Mouse (Mus musculus): ENCODE data around the gene Olfr1502. TPM values are rescaled to one million over a fixed set of nuclear protein-coding genes. Genes with fewer than 3 reads are reported as not detected.
"Not testable (repeated sequence)": the region's sequence is repeated elsewhere in the genome, so short reads cannot be mapped to it uniquely, and the experiment has no call there.

Olfr1502 gene
- polyA plus RNA-seq (2015; fragmentation: Nextera tagmentation; extraction: Ambion mirVana): not detected in 2 replicates

DNA sequence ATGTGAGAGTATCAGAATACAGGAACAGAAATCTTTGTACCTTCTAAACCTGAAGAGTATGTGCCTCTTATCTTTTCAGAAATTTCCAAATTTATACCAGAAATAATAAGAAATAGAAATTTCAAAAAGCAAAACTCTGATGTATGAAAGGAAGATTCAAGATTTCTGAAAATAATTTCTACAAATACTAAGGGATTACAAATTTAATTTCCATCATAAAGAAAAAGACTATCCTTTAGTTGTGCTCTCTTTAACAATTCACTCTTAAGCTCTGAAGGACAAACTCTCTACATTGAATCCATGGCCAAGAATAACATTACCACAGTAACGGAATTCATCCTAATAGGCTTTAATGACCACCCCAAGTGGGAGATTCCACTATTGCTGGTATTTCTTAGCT, at the start of gene Olfr1502:
Olfr1502 (plus strand) TSS at position 301 of the 400 bp plus-strand sequence.
- Histone ChIP-seq H3K4me1 (replicated peaks) (no peaks in the 10 kb centered on the region), H3K36me3 (no peaks in the 10 kb centered on the region), H3K27ac (replicated peaks) (no peak within 1 kb of the TSS), H3K27me3 (no peaks in the 10 kb centered on the region), H3K9ac (no peak within 1 kb of the TSS), H3K9me3 (no peaks in the 10 kb centered on the region), H3K4me3 (no peak within 1 kb of the TSS), H3K4me2 (no peak within 1 kb of the TSS)
- WGBS: 85% methylated on average over 1 of the region's 1 CpGs
- no peak for ATAC-seq (ENCODE audit: low read depth)

GRCm38 (mm10) chr19:13812823-13813222, 48.8 kb upstream of the Olfr1502 start:
- 73% methylated on average over 2 of the region's 2 CpGs for WGBS
- H3K4me3 ChIP-seq: no peak overlapping the region
- H3K27me3 ChIP-seq: no peaks in the 10 kb centered on the region
- ATAC-seq (ENCODE audit: low read depth): no peak
- no peak overlapping the region for H3K4me2 ChIP-seq
- H3K9ac ChIP-seq: no peak overlapping the region
- H3K27ac ChIP-seq (replicated peaks): no peak overlapping the region
- H3K4me1 ChIP-seq (replicated peaks): no peaks in the 10 kb centered on the region
- no peaks in the 10 kb centered on the region for H3K9me3 ChIP-seq
- no peaks in the 10 kb centered on the region for H3K36me3 ChIP-seq

GRCm38 (mm10) chr19:13818827-13819226, 42.8 kb upstream of the Olfr1502 start:
- Histone ChIP-seq H3K4me2 (no peak overlapping the region), H3K9me3 (no peaks in the 10 kb centered on the region), H3K4me1 (replicated peaks) (no peaks in the 10 kb centered on the region), H3K27me3 (no peaks in the 10 kb centered on the region), H3K4me3 (no peak overlapping the region), H3K27ac (replicated peaks) (no peak overlapping the region), H3K9ac (no peak overlapping the region), H3K36me3 (no peaks in the 10 kb centered on the region)
- WGBS: 39% methylated on average over 5 of the region's 5 CpGs
- no peak for ATAC-seq (ENCODE audit: low read depth)

DNA sequence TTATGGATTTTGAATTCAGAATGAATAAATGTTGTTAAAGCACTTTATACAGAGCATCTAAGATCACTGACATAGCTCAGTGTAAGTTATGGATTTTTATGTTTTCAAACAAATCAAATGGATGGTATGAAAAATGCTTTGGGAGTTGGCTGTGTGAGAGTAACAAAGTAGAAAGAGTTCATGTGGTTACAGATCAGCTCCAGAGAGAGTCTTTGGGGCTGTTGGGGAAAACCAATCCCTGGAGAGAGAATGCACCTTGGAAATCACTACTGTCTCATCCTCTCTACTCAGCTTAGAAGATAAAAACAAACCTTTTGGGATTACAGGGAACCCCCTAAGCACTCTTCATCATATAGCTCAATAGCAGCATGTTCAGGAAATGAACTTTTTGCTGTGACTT, 42.2 kb upstream of the Olfr1502 start, which contains the start of gene Olfr1499:
Olfr1499 (minus strand) TSS at position 101 of the 400 bp plus-strand sequence.
- no peak within 1 kb of the TSS for H3K9ac ChIP-seq
- no peaks in the 10 kb centered on the region for H3K36me3 ChIP-seq
- H3K9me3 ChIP-seq: no peaks in the 10 kb centered on the region
- ATAC-seq (ENCODE audit: low read depth): no peak
- no peaks in the 10 kb centered on the region for H3K4me1 ChIP-seq (replicated peaks)
- H3K27ac ChIP-seq (replicated peaks): no peak within 1 kb of the TSS
- H3K4me3 ChIP-seq: no peak within 1 kb of the TSS
- no peaks in the 10 kb centered on the region for H3K27me3 ChIP-seq
- H3K4me2 ChIP-seq: no peak within 1 kb of the TSS

DNA sequence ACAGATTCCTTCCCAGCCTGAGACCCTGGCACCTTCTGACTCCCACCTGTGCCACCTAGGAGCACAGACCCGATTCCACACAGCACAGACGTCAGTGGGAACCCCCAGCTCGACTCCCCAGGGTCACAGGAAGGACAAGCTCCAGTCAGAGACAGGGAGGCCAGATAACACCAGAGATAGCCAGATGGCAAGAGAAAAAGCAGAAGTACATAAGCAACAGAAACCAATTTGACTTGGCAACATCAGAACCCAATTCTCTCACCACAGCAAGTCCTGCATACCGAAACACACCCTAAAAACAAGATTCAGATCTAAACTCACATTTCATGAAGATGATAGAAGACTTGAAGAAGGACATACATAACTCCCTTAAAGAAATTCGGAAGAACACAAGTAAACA, 40.7 kb upstream of the Olfr1502 start:
- no peaks in the 10 kb centered on the region for H3K9me3 ChIP-seq
- H3K4me1 ChIP-seq (replicated peaks): no peaks in the 10 kb centered on the region
- H3K27me3 ChIP-seq: no peaks in the 10 kb centered on the region
- no peak overlapping the region for H3K27ac ChIP-seq (replicated peaks)
- H3K9ac ChIP-seq: no peak overlapping the region
- H3K4me2 ChIP-seq: no peak overlapping the region
- H3K36me3 ChIP-seq: no peaks in the 10 kb centered on the region
- ATAC-seq (ENCODE audit: low read depth): no peak
- no peak overlapping the region for H3K4me3 ChIP-seq
- WGBS: 67% methylated on average over 5 of the region's 5 CpGs

DNA sequence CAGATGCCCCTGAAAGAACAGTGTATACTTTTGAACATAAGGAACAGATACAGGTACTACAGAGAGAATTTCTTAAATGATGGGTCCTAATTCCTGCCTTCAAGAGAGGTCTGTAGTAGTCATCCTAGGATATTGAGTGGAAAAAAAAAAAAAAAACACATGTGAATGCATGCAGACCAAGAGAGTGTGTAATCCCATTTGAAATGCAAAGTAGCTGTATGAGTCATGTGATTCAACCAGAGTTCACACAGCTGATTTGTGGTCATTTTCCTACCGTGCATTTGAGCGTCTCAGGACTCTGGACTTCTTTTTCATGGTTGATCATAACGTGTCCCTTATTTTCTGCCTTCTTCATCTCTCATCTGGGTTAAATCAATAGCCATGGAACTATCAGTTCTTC, 33.1 kb upstream of the Olfr1502 start:
- 75% methylated on average over 3 of the region's 3 CpGs for WGBS
- no peaks in the 10 kb centered on the region for H3K9me3 ChIP-seq

DNA sequence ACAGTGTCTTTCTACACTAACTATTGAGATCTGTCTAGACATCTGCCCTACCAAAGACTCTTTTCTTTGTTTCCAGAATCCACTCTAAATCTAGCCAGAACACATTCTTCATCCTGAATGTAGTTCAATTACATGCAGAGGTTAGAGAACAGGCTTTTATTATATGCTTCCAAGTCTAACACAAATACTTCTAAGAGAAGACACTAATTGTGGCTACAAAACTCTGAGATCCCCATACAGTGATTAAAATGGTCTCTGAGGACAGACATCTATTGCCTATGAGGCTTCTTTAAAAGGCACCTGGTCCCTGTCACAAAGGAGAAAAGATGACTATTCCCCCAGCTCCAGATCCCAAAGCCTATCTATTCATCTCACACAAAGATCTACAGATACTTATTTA, 31.2 kb upstream of the Olfr1502 start, which contains the start of gene Olfr1500:
Olfr1500 (minus strand) TSS at position 101 of the 400 bp plus-strand sequence.
- no peak within 1 kb of the TSS for H3K4me3 ChIP-seq
- H3K4me2 ChIP-seq: no peak within 1 kb of the TSS
- no peak for ATAC-seq (ENCODE audit: low read depth)
- no peaks in the 10 kb centered on the region for H3K27me3 ChIP-seq
- H3K27ac ChIP-seq (replicated peaks): no peak within 1 kb of the TSS
- H3K36me3 ChIP-seq: no peaks in the 10 kb centered on the region
- H3K9ac ChIP-seq: no peak within 1 kb of the TSS
- H3K4me1 ChIP-seq (replicated peaks): no peaks in the 10 kb centered on the region
- H3K9me3 ChIP-seq: no peaks in the 10 kb centered on the region

More for the DNA sequence above, 33.1 kb upstream of the Olfr1502 start:
- no peak overlapping the region for H3K4me3 ChIP-seq
- ATAC-seq (ENCODE audit: low read depth): no peak
- no peak overlapping the region for H3K27ac ChIP-seq (replicated peaks)
- H3K4me1 ChIP-seq (replicated peaks): no peaks in the 10 kb centered on the region
- no peaks in the 10 kb centered on the region for H3K27me3 ChIP-seq
- H3K36me3 ChIP-seq: no peaks in the 10 kb centered on the region
- no peak overlapping the region for H3K4me2 ChIP-seq
- H3K9ac ChIP-seq: no peak overlapping the region

DNA sequence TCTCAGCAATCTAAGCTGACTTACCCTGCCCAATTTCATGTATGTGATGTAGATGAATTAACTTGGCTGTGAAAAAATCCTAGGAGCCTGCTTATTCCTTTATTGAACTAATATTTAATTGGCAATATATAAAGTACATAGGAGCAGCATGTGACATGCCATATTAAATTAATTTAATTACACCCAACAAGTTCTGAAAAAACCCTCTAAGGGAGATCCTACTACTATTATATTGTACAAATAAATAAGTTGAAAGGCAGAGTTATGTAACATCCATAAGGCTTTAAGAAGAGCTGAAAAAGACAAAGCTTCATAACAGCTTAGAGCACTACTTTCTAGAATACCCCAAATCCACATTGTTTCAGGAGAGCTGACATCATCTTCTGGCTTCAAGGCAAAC, 11.0 kb upstream of the Olfr1502 start, which contains the start of gene Olfr1501:
Olfr1501 (minus strand) TSS at position 101 of the 400 bp plus-strand sequence.
- H3K4me1 ChIP-seq (replicated peaks); ATAC-seq (ENCODE audit: low read depth); H3K9ac ChIP-seq; H3K27me3 ChIP-seq; H3K4me3 ChIP-seq; H3K36me3 ChIP-seq; H3K27ac ChIP-seq (replicated peaks); H3K4me2 ChIP-seq; H3K9me3 ChIP-seq: not testable (repeated sequence)

- H3K9me3 ChIP-seq: no peaks in the 10 kb centered on the region
- no peak within 1 kb of the TSS for H3K4me3 ChIP-seq
- H3K9ac ChIP-seq: no peak within 1 kb of the TSS
- H3K4me1 ChIP-seq (replicated peaks): no peaks in the 10 kb centered on the region
- no peaks in the 10 kb centered on the region for H3K36me3 ChIP-seq
- no peaks in the 10 kb centered on the region for H3K27me3 ChIP-seq
- WGBS: 78% methylated on average over 1 of the region's 1 CpGs
- no peak within 1 kb of the TSS for H3K4me2 ChIP-seq
- H3K27ac ChIP-seq (replicated peaks): no peak within 1 kb of the TSS
- no peak for ATAC-seq (ENCODE audit: low read depth)
Observed at GRCm38 (mm10) chr19:13897828-13898227, 36.2 kb downstream of the Olfr1502 start, which contains the start of gene Olfr1504. Olfr1504 (minus strand) TSS chr19:13897928.

Other genes starting within 250 kb of the Olfr1502 start
- gene Olfr1487, start 244.4 kb upstream of the Olfr1502 start, polyA plus RNA-seq (2015; fragmentation: Nextera tagmentation; extraction: Ambion mirVana): not detected in 2 replicates
- not detected in 2 replicates for gene Olfr1489, start 230.2 kb upstream of the Olfr1502 start, polyA plus RNA-seq (2015; fragmentation: Nextera tagmentation; extraction: Ambion mirVana)
- not detected in 2 replicates for gene Olfr1490, start 210.7 kb upstream of the Olfr1502 start, polyA plus RNA-seq (2015; fragmentation: Nextera tagmentation; extraction: Ambion mirVana)
- not detected in 2 replicates for gene Olfr1491, start 164.5 kb upstream of the Olfr1502 start, polyA plus RNA-seq (2015; fragmentation: Nextera tagmentation; extraction: Ambion mirVana)
- not detected in 2 replicates for gene Olfr1493-ps1, start 138.5 kb upstream of the Olfr1502 start, polyA plus RNA-seq (2015; fragmentation: Nextera tagmentation; extraction: Ambion mirVana)
- gene Olfr1494, start 122.1 kb upstream of the Olfr1502 start, polyA plus RNA-seq (2015; fragmentation: Nextera tagmentation; extraction: Ambion mirVana): not detected in 2 replicates
- gene Olfr1495, start 97.2 kb upstream of the Olfr1502 start, polyA plus RNA-seq (2015; fragmentation: Nextera tagmentation; extraction: Ambion mirVana): not detected in 2 replicates
- gene Olfr1496, start 83.9 kb upstream of the Olfr1502 start, polyA plus RNA-seq (2015; fragmentation: Nextera tagmentation; extraction: Ambion mirVana): not detected in 2 replicates
- not detected in 2 replicates for gene Olfr1497, start 63.6 kb upstream of the Olfr1502 start, polyA plus RNA-seq (2015; fragmentation: Nextera tagmentation; extraction: Ambion mirVana)
- gene Olfr1499, start 42.3 kb upstream of the Olfr1502 start, polyA plus RNA-seq (2015; fragmentation: Nextera tagmentation; extraction: Ambion mirVana): not detected in 2 replicates
- gene Olfr1500, start 31.3 kb upstream of the Olfr1502 start, polyA plus RNA-seq (2015; fragmentation: Nextera tagmentation; extraction: Ambion mirVana): not detected in 2 replicates
- not detected in 2 replicates for gene Olfr1501, start 11.1 kb upstream of the Olfr1502 start, polyA plus RNA-seq (2015; fragmentation: Nextera tagmentation; extraction: Ambion mirVana)
- gene Olfr1504, start 36.1 kb downstream of the Olfr1502 start, polyA plus RNA-seq (2015; fragmentation: Nextera tagmentation; extraction: Ambion mirVana): not detected in 2 replicates
- gene Olfr1505, start 51.7 kb downstream of the Olfr1502 start, polyA plus RNA-seq (2015; fragmentation: Nextera tagmentation; extraction: Ambion mirVana): not detected in 2 replicates

Data from neural tube, embryonic 13.5 days (tissue).